Mouse (Mus musculus) cerebellum, adult 2 months (tissue): ENCODE results near the gene Dnm3.

Source experiments
- CTCF ChIP-seq: fragments of 200-500 bp; IDR thresholded peaks from 2 replicates; pipeline ENCODE4 v1.5.1; 2011; ENCODE audit warnings: low read depth, mild to moderate bottlenecking, control low read depth, low read length, moderate library complexity, borderline replicate concordance; ENCODE audit not compliant: insufficient read depth
- POLR2A ChIP-seq: fragments of 200-500 bp; IDR thresholded peaks from 2 replicates; pipeline ENCODE4 v1.6.1; 2011; ENCODE audit warnings: low read length, control low read depth, borderline replicate concordance; ENCODE audit not compliant: insufficient read depth

DNA sequence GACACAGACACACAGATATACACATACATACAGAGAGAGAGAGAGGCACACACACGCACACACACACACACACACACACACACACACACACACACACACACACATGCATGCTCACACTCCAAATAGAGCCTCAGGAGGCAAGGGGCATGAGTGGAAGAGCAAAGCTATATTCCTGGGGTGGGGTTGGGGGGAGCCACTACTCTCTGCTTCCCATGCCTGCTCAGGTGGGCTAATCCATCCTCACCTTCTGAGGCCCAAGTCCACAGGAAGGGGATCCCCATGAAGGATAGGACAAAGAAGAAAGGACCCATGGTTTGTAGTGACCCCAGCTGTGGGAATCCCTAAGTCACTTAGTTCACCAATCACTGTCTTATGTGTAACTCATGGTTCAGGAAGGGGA, 332.8 kb downstream of the Dnm3 start:
- TF ChIP-seq POLR2A (no peak), CTCF (no peak)
